In the genomic region with DNA sequence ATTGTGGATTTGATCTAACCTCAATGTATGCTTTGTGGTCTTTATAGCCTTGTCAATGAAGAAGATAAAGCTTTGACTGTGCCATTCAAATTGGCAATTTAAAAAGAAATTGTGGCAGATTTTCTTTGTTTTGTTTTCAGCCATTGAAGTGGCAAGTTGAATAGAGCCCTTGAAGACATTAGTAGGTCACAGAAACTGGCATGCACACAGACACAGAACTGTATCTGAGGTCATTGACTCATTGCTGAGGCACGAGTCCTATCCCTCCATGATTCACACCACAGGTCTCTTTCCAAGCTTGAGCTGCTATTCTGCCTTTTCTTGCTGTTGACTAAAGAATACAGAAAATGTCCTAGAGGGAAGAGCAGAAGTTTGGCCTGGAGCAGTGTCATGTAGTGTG, we compare ENCODE assay signal across 20 mouse cellular contexts. TPM values are rescaled to one million over a fixed set of nuclear protein-coding genes. Genes with fewer than 3 reads are reported as not detected.
DNase-seq lines count a peak whose midpoint lies in the region; TF ChIP-seq lines count a peak whose summit lies in the region.
"Had no signal": no experiment of that assay in that cellular context is flagged by ENCODE, and none has a peak within 500 bp of the region (broad histone marks: within the 10 kb centered on the region; RNA-seq: fewer than 3 reads in every experiment).

No protein-coding gene starts in this region.

- H3K9ac ChIP-seq in heart, adult 2 months (ENCODE audit: low read depth, low read length), result no peak overlapping the region
- H3K9ac ChIP-seq: embryonic facial prominence, embryonic 15.5 days; hindbrain, embryonic 12.5 days; liver, embryonic 14.5 days; lung, embryonic 14.5 days; midbrain, embryonic 12.5 days had no signal

- DNase-seq in heart, adult 8-10 months (ENCODE audit: low spot score), result peak; percentile 30
- DNase-seq in heart, adult 2 months, result no peak
- DNase-seq in adrenal gland, adult 8-10 months, result peak; percentile 45
- peak; percentile 49 for DNase-seq in fibroblast of lung, adult 2 months (ENCODE audit: low read depth)
- DNase-seq in urinary bladder, postnatal 4 days (ENCODE audit: low spot score in 2 of 2), result no peak
- no peak for DNase-seq in limb, embryonic 10.5 days (ENCODE audit: low spot score)
- DNase-seq in cerebellum, postnatal 25 days, result no peak
- DNase-seq: cerebellum, adult 2 months; gastrocnemius, postnatal 10 days; kidney, adult 11 months; kidney, postnatal 4 days; lung, embryonic 14.5 days; right cerebral cortex, postnatal 25 days; thymus, postnatal 25 days had no signal

- H3K27ac ChIP-seq in heart, adult 2 months, result no peak overlapping the region
- no peak overlapping the region for H3K27ac ChIP-seq in limb, embryonic 10.5 days
- H3K27ac ChIP-seq: embryonic facial prominence, embryonic 15.5 days; forebrain, embryonic 10.5 days; hindbrain, embryonic 12.5 days; liver, embryonic 14.5 days; midbrain, embryonic 12.5 days had no signal

- H3K27me3 ChIP-seq in heart, adult 2 months (ENCODE audit: control insufficient read depth, insufficient read depth, low read length), result no peaks in the 10 kb centered on the region
- H3K27me3 ChIP-seq in limb, embryonic 10.5 days (ENCODE audit: low read depth, poor library complexity, severe bottlenecking), result no peaks in the 10 kb centered on the region
- H3K27me3 ChIP-seq: embryonic facial prominence, embryonic 15.5 days; hindbrain, embryonic 12.5 days; midbrain, embryonic 12.5 days had no signal

- intact Hi-C loops in heart, adult 2 months (cut with DNase I), result no loop called here

- no peaks in the 10 kb centered on the region for H3K9me3 ChIP-seq in limb, embryonic 10.5 days (replicated peaks)
- H3K9me3 ChIP-seq: embryonic facial prominence, embryonic 15.5 days; forebrain, embryonic 10.5 days; hindbrain, embryonic 12.5 days; midbrain, embryonic 12.5 days had no signal

- no peaks in the 10 kb centered on the region for H3K79me2 ChIP-seq in heart, adult 2 months (replicated peaks; ENCODE audit: control insufficient read depth, insufficient read depth, low read length)

- H3K36me3 ChIP-seq in heart, adult 2 months (ENCODE audit: control insufficient read depth, insufficient read depth, low read length), result peaks cover 14% of the 10 kb centered on the region
- H3K36me3 ChIP-seq in limb, embryonic 10.5 days, result no peaks in the 10 kb centered on the region
- H3K36me3 ChIP-seq: embryonic facial prominence, embryonic 15.5 days; forebrain, embryonic 10.5 days; hindbrain, embryonic 12.5 days; midbrain, embryonic 12.5 days had no signal

- TF ChIP-seq EP300 in heart, adult 2 months (IDR thresholded peaks at IDR 0.05; ENCODE audit: insufficient read depth, low read depth, low read length), result no peak

- TF ChIP-seq CTCF in heart, adult 2 months (IDR thresholded peaks at IDR 0.05), result no peak

- no peak for TF ChIP-seq POLR2A in heart, adult 2 months (IDR thresholded peaks at IDR 0.05; ENCODE audit: insufficient read depth, low read depth, low read length)

- no peaks in the 10 kb centered on the region for H3K4me1 ChIP-seq in heart, adult 2 months (ENCODE audit: control insufficient read depth, insufficient read depth, low read length)
- no peaks in the 10 kb centered on the region for H3K4me1 ChIP-seq in limb, embryonic 10.5 days
- H3K4me1 ChIP-seq: embryonic facial prominence, embryonic 15.5 days; forebrain, embryonic 10.5 days; hindbrain, embryonic 12.5 days; midbrain, embryonic 12.5 days had no signal

- 53% methylated on average over 1 of the region's 1 CpGs for WGBS in heart, adult 2 months
- 83% methylated on average over 1 of the region's 1 CpGs for WGBS in limb, embryonic 10.5 days

- no peak overlapping the region for H3K4me3 ChIP-seq in heart, adult 2 months
- no peak overlapping the region for H3K4me3 ChIP-seq in limb, embryonic 10.5 days
- H3K4me3 ChIP-seq: embryonic facial prominence, embryonic 15.5 days; forebrain, embryonic 10.5 days; hindbrain, embryonic 12.5 days; midbrain, embryonic 12.5 days had no signal

RNA-seq across cellular contexts. Expression of gene Osmr, which starts 24.9 kb away (rescaled TPM):
- 10 to 100 TPM in 1 of 4 experiments, 1 to 10 TPM in 3; 8.9 to 11.7 (median 9.3) TPM for total RNA-seq in heart, adult 8-10 months (2022)
- 10 to 100 TPM in 1 of 2 experiments, 1 to 10 TPM in 1; 9.6 to 11.9 TPM for total RNA-seq in heart, adult 2 months (2021)
- 7.5 and 11.2 TPM in 2 replicates for polyA plus RNA-seq in heart, adult 2 months (2012; rRNA removed)
- total RNA-seq in adrenal gland, adult 8-10 months (2022), result 10 to 100 TPM in 2 of 4 experiments, 1 to 10 TPM in 2; 6.4 to 14.2 (median 10.4) TPM
- 0.26 and 0.31 TPM in 2 replicates for polyA plus RNA-seq in limb, embryonic 10.5 days (2016; fragmentation: Nextera tagmentation; extraction: Ambion mirVana)
- total RNA-seq: granulocyte monocyte progenitor cell, adult 5-6 weeks had no signal

Comparison
In these comparisons a context has a peak if more than half of its experiments do, and no peak if none do; other contexts are left out.
1. DNase-seq: peak in heart, adult 8-10 months (single experiment), adrenal gland, adult 8-10 months (single experiment) and fibroblast of lung, adult 2 months (single experiment); none in heart, adult 2 months (0 of 2), urinary bladder, postnatal 4 days (0 of 2), limb, embryonic 10.5 days (single experiment) and cerebellum, postnatal 25 days (0 of 2).